ENCODE assay signal across 6 mouse cellular contexts in the genomic region with DNA sequence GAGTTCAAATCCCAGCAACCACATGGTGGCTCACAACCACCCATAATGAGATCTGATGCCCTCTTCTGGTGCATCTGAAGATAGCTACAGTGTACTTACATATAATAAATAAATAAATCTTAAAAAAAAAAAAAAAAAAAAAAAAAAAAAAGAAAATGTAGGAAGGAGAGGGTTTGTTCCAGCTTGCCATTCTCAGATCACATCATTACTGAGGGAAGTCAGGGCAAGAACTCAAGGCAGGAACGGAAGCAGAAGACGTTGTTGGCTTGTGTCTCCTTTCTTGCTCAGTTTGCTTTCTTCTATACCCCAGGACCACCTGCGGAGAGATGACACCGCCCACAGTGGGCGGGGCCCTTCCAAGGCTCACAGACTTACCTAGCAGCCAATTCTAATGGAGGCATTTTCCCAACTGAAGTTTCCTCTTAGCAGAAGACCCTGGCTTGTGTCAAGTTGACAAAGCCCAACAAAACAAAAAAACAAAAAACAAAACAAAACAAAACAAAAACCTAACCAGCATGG. TPM values are rescaled to one million over a fixed set of nuclear protein-coding genes. Genes with fewer than 3 reads are reported as not detected.
DNase-seq lines count a peak whose midpoint lies in the region; TF ChIP-seq lines count a peak whose summit lies in the region.
"Not testable (repeated sequence)": the region's sequence is repeated elsewhere in the genome, so short reads cannot be mapped to it uniquely, and the experiment has no call there.

No protein-coding gene starts in this region.

- H3K36me3 ChIP-seq in ES-E14 (ENCODE audit: control insufficient read depth, insufficient read depth, low read length, poor library complexity, severe bottlenecking); heart, embryonic 10.5 days; midbrain, embryonic 10.5 days: not testable (repeated sequence)

- H3K4me3 ChIP-seq in ES-E14 (ENCODE audit: insufficient read depth in 1 of 2, low read depth in 1 of 2, low read length in 2 of 2, poor library complexity in 1 of 2, severe bottlenecking in 1 of 2); heart, embryonic 10.5 days; midbrain, embryonic 10.5 days: not testable (repeated sequence)

- not testable (repeated sequence) for H3K9ac ChIP-seq in ES-E14 (ENCODE audit: insufficient read depth, low read depth, low read length, poor library complexity, severe bottlenecking)

- peaks cover 20% of the 10 kb centered on the region; the same call in 1 of the 2 replicates for H3K27me3 ChIP-seq in heart, embryonic 10.5 days (ENCODE audit: insufficient read depth, poor library complexity, severe bottlenecking)
- H3K27me3 ChIP-seq in midbrain, embryonic 10.5 days (ENCODE audit: low read depth, poor library complexity, severe bottlenecking), result not testable (repeated sequence)

- not testable (repeated sequence) for H3K9me3 ChIP-seq in ES-E14 (ENCODE audit: control insufficient read depth, insufficient read depth, low read depth, low read length); heart, embryonic 10.5 days; midbrain, embryonic 10.5 days (replicated peaks)

- WGBS in heart, embryonic 10.5 days, result 45% methylated on average over 5 of the region's 5 CpGs
- WGBS in midbrain, embryonic 10.5 days, result 56% methylated on average over 5 of the region's 5 CpGs

- DNase-seq in A20 (ENCODE audit: low read depth, low spot score), result peak; percentile 23
- DNase-seq in ES-E14 (ENCODE audit: low read depth, low spot score), result peak; percentile 56
- peak; percentile 77 for DNase-seq in ZHBTc4 (ENCODE audit: low read depth, low spot score)
- DNase-seq in heart, embryonic 10.5 days (ENCODE audit: low spot score), result peak; percentile 62
- DNase-seq in midbrain, embryonic 10.5 days (ENCODE audit: low spot score), result peak; percentile 7
- peak; percentile 37 for DNase-seq in thymus, postnatal 4 days

- in situ Hi-C loops in ES-E14 (cut with MboI; ENCODE audit: low sequenced_read_pairs in 2 of 2, unreplicated experiment in 2 of 2), result loop anchor here (5.0 to 25.0 kb wide), 3 partner anchors 178 to 460 kb away; partner anchors contain the start of gene Lrrc8d (in 1 of the 2)

- not testable (repeated sequence) for H3K4me1 ChIP-seq in ES-E14 (ENCODE audit: control insufficient read depth in 2 of 2, insufficient read depth in 2 of 2, low read length in 2 of 2, poor library complexity in 1 of 2); midbrain, embryonic 10.5 days
- peaks cover 12% of the 10 kb centered on the region; the same call in 1 of the 2 replicates for H3K4me1 ChIP-seq in heart, embryonic 10.5 days

- not testable (repeated sequence) for H3K27ac ChIP-seq in ES-E14 (ENCODE audit: insufficient read depth, low read depth, low read length, poor library complexity, severe bottlenecking); heart, embryonic 10.5 days; midbrain, embryonic 10.5 days (replicated peaks)

TF ChIP-seq in ES-E14, 5 proteins besides CTCF, POLR2A, EP300 and RAD21:
- TF ChIP-seq ZNF384 (IDR thresholded peaks at IDR 0.05; ENCODE audit: low read depth, low read length), result peak; percentile 90

RNA-seq across cellular contexts. Expression of gene Zfp326, which starts 11.2 kb away (rescaled TPM):
- total RNA-seq in ES-E14 (2012; rRNA removed), result 14.5 and 14.9 TPM in 2 replicates
- 30.0 and 37.7 TPM in 2 replicates for polyA plus RNA-seq in heart, embryonic 10.5 days (2016; fragmentation: Nextera tagmentation; extraction: Ambion mirVana)
- polyA plus RNA-seq in midbrain, embryonic 10.5 days (2016; fragmentation: Nextera tagmentation; extraction: Ambion mirVana), result 51.4 and 57.4 TPM in 2 replicates

Comparison
In these comparisons a context has a peak if more than half of its experiments do, and no peak if none do; other contexts are left out.
1. DNase-seq: peak in every context shown above with its lines; median percentile 77 in ZHBTc4; 62 in heart, embryonic 10.5 days; 56 in ES-E14; 37 in thymus, postnatal 4 days; 23 in A20; 7 in midbrain, embryonic 10.5 days.